Mouse (Mus musculus): Measurements from ENCODE around the gene Ppp1r11. TPM values are rescaled to one million over a fixed set of nuclear protein-coding genes. Genes with fewer than 3 reads are reported as not detected.

Ppp1r11 gene
- polyA plus RNA-seq, 1 experiment from 2014 or later = 177 TPM

DNA sequence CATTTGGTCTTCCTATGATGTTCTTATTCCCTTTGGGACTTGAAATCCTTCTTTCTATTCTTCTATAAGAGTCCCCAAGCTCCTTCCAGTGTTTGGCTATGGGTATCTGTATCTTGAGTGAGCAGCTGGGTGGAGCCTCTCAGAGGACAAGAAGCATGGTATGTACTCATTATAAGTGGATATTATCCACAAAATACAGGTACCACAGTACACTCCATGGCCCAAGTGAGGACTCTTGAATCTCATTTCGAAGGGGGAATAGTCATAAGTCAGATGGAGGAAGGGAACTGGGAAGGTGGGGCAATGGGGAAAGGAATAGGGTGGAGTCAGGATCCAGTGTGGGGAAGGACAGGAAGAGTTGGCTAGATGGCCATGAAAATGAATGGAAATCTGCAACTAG, 1.5 kb upstream of the Ppp1r11 start:
- Histone ChIP-seq H3K27me3 (no peaks in the 10 kb centered on the region), H3K9ac (replicated peaks) (no peak overlapping the region), H3K27ac (no peak overlapping the region), H3K4me2 (replicated peaks) (no peak overlapping the region), H3K4me3 (replicated peaks) (no peak overlapping the region), H3K4me1 (replicated peaks) (peaks cover 28% of the 10 kb centered on the region), H3K36me3 (peaks cover 34% of the 10 kb centered on the region), H3K9me3 (no peaks in the 10 kb centered on the region)
- 87% methylated on average over 1 of the region's 1 CpGs for WGBS
- no peak for ATAC-seq

- H3K9ac ChIP-seq (replicated peaks) = no peak overlapping the region
- H3K27me3 ChIP-seq = no peaks in the 10 kb centered on the region
- no peak for ATAC-seq
- no peak overlapping the region for H3K4me2 ChIP-seq (replicated peaks)
- no peak overlapping the region for H3K27ac ChIP-seq
- H3K4me3 ChIP-seq (replicated peaks) = no peak overlapping the region
- 91% methylated on average over 2 of the region's 2 CpGs for WGBS
- peaks cover 34% of the 10 kb centered on the region for H3K36me3 ChIP-seq
- peaks cover 29% of the 10 kb centered on the region for H3K4me1 ChIP-seq (replicated peaks)
- H3K9me3 ChIP-seq = no peaks in the 10 kb centered on the region
These were observed 1.1 kb upstream of the Ppp1r11 start for GRCm38 (mm10) chr17:36952631-36953030.

GRCm38 (mm10) chr17:36949265-36949664, 2.3 kb downstream of the Ppp1r11 start:
- peaks cover 25% of the 10 kb centered on the region for H3K36me3 ChIP-seq
- no peaks in the 10 kb centered on the region for H3K9me3 ChIP-seq
- no peak overlapping the region for H3K4me3 ChIP-seq (replicated peaks)
- peaks cover 34% of the 10 kb centered on the region for H3K4me1 ChIP-seq (replicated peaks)
- H3K4me2 ChIP-seq (replicated peaks) = no peak overlapping the region
- peaks cover 22% of the 10 kb centered on the region for H3K27me3 ChIP-seq
- WGBS = 95% methylated on average over 8 of the region's 8 CpGs
- no peak overlapping the region for H3K9ac ChIP-seq (replicated peaks)
- no peak for ATAC-seq
- no peak overlapping the region for H3K27ac ChIP-seq

DNA sequence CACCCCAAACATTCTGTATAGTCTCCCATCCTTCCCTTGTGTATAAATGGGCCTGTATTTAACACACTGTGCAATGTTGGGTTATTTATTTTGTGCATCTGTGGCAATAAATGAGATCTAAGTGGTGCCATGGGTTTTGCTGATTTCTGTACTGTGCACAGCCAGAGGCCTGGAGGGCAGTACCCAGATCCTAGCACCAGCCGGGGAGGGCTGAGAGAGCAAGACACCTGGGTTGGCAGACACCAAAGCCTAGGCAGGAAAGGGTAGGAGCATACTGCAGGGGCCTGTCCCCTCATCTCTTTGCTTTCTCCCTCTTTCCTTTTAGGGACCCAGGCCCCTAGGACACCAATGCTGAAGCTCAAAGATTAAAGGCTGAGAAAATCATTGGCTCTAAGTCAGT, 3.3 kb downstream of the Ppp1r11 start:
- Histone ChIP-seq H3K4me1 (replicated peaks) (peaks cover 39% of the 10 kb centered on the region), H3K27ac (no peak overlapping the region), H3K36me3 (peaks cover 20% of the 10 kb centered on the region), H3K4me3 (replicated peaks) (no peak overlapping the region), H3K27me3 (peaks cover 32% of the 10 kb centered on the region), H3K9me3 (no peaks in the 10 kb centered on the region), H3K4me2 (replicated peaks) (no peak overlapping the region), H3K9ac (replicated peaks) (no peak overlapping the region)
- WGBS = 81% methylated on average over 1 of the region's 1 CpGs
- ATAC-seq = no peak

DNA sequence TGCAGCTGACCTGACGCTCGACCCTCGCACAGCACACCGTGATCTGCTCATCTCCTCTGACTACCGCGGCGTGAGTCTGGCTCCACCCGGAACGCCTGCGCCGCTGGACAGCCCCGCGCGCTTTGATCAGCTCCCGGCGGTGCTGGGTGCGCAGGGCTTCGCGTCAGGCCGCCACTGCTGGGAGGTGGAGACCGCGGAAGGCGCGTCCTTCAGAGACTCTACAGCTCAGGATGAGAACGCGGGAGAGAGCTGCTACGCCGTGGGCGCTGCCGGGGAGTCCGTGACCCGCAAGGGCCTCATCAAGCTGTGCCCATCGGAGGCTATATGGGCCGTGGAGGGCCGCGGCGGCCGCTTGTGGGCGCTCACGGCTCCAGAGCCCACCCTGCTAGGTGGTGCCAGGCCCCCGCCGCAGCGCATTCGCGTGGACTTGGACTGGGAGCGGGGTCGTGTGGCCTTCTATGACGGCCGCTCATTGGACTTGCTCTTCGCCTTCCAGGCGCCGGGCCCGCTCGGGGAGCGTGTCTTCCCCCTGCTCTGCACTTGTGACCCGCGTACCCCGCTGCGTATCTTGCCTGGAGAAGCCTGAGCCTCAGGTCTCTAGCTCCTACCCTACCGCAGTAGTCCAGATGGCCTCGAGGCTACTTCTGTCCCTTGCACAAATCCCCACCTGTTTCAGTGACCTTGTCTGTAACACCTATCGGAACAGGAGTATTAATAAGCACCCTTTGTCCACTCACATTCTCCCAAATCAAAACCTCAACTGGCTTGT, 4.3 kb downstream of the Ppp1r11 start:
- Histone ChIP-seq H3K4me1 (replicated peaks) (peaks cover 47% of the 10 kb centered on the region), H3K27me3 (peaks cover 42% of the 10 kb centered on the region), H3K4me3 (replicated peaks) (peak overlapping the region; percentile 59), H3K4me2 (replicated peaks) (peak overlapping the region; percentile 91), H3K27ac (peak overlapping the region; percentile 77), H3K36me3 (peaks cover 18% of the 10 kb centered on the region), H3K9ac (replicated peaks) (peak overlapping the region; percentile 81), H3K9me3 (no peaks in the 10 kb centered on the region)
- peak; percentile 65 for ATAC-seq
- under 1% methylated on average over 62 of the region's 62 CpGs for WGBS

GRCm38 (mm10) chr17:36944121-36944775, 7.3 kb downstream of the Ppp1r11 start:
- Histone ChIP-seq H3K9ac (replicated peaks) (no peak overlapping the region), H3K36me3 (peaks cover 11% of the 10 kb centered on the region), H3K4me2 (replicated peaks) (no peak overlapping the region), H3K4me1 (replicated peaks) (peaks cover 30% of the 10 kb centered on the region), H3K27ac (no peak overlapping the region), H3K9me3 (no peaks in the 10 kb centered on the region), H3K4me3 (replicated peaks) (no peak overlapping the region), H3K27me3 (peaks cover 58% of the 10 kb centered on the region)
- no peak for ATAC-seq
- 27% methylated on average over 9 of the region's 9 CpGs for WGBS

DNA sequence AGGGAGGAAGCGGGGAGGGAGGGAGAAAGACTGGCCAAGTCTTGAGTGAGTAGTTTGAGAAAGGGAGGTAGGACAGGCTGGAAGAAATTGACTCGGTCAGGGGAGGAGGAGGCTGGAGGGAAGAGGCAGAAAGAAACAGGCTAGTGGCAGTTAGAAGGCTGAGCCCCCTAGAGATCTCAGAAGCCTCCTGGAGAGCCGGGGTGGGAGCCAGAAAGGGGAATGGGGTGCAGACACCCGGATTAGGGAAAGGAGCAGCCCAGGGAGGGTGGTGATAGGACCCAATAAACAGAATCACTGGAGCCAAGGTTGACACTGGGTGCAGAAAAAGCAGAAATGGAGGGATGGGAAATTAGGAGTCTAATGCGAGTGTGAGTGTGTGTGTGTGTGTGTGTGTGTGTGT, 7.8 kb downstream of the Ppp1r11 start:
- H3K9ac ChIP-seq (replicated peaks) = no peak overlapping the region
- peak overlapping the region; percentile 63; the same call in 1 of the 2 replicates for H3K4me2 ChIP-seq (replicated peaks)
- no peak for ATAC-seq
- H3K27me3 ChIP-seq = peaks cover 58% of the 10 kb centered on the region
- peaks cover 5% of the 10 kb centered on the region; the same call in 1 of the 2 replicates for H3K36me3 ChIP-seq
- WGBS = 24% methylated on average over 5 of the region's 5 CpGs
- no peaks in the 10 kb centered on the region for H3K9me3 ChIP-seq
- no peak overlapping the region for H3K27ac ChIP-seq
- peaks cover 30% of the 10 kb centered on the region for H3K4me1 ChIP-seq (replicated peaks)
- H3K4me3 ChIP-seq (replicated peaks) = no peak overlapping the region

DNA sequence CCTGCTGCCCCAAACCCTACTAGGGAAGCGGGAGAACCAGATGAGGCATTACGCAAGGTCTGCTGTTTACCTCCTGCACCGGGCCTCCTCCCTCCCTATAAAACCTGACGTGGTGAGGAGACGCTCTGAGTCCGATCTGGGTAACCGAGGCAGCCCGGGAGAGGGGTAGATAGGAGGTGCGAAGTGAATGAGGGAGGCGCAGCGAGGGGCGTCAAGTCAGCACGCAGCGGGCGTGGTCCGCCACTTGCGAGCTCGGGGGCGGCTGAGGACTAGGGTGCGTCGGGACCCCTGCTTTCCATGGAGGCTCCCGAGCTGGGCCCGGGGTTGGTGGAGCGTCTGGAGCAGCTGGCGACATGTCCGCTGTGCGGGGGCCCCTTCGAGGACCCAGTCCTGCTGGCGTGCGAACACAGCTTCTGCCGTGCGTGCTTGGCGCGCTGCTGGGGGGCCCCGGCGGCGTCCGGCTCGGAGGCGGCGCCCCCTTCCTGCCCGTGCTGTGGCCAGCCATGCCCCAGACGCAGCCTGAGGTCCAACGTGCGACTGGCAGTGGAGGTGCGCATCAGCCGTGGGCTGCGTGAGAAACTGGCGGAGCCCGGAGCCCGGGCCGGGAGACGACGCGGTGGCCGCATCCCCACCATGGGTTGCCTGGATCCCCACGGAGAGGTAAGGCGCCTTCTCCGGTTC, 8.6 kb downstream of the Ppp1r11 start, which contains the start of gene Rnf39:
Gene Rnf39, plus strand, starts transcription at position 128 of the 681 bp plus-strand sequence.
- Histone ChIP-seq H3K27me3 (peaks cover 60% of the 10 kb centered on the region), H3K9me3 (no peaks in the 10 kb centered on the region), H3K27ac (no peak within 1 kb of the TSS), H3K9ac (replicated peaks) (peak within 1 kb of the TSS; percentile 47), H3K4me1 (replicated peaks) (peaks cover 30% of the 10 kb centered on the region), H3K4me3 (replicated peaks) (peak within 1 kb of the TSS; percentile 42), H3K4me2 (replicated peaks) (peak within 1 kb of the TSS; percentile 63), H3K36me3 (no peaks in the 10 kb centered on the region)
- ATAC-seq = 0 out of 2 replicates have a peak, but pooled peaks have one; percentile 3
- WGBS = 3% methylated on average over 59 of the region's 59 CpGs

DNA sequence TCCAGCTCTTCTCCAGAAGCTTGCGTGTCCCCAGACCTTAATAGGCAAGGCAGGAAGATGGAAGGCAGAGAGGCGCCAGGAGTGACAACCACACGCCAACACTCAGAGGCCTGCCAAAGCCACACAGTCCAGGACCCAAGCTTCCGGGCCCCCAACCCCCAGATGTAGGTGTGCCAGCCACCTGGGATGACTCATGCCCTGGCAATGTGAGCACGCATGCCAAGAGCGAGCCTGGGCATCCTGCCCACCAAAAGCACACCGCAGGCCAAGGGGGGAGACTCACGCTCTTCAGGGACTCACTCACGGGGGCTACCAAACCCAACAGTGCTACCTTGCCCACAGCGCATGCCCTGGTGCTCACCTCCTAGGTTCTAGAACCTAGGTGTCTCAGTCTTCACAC, 9.2 kb downstream of the Ppp1r11 start:
- H3K9ac ChIP-seq (replicated peaks) = no peak overlapping the region

GRCm38 (mm10) chr17:36938056-36938455, 13.5 kb downstream of the Ppp1r11 start:
- Histone ChIP-seq H3K9me3 (no peaks in the 10 kb centered on the region), H3K4me2 (replicated peaks) (no peak overlapping the region), H3K27me3 (peaks cover 29% of the 10 kb centered on the region), H3K4me1 (replicated peaks) (peaks cover 5% of the 10 kb centered on the region), H3K36me3 (no peaks in the 10 kb centered on the region), H3K27ac (no peak overlapping the region), H3K4me3 (replicated peaks) (no peak overlapping the region), H3K9ac (replicated peaks) (no peak overlapping the region)
- no peak for ATAC-seq
- WGBS = 86% methylated on average over 2 of the region's 2 CpGs

More for the DNA sequence above, 9.2 kb downstream of the Ppp1r11 start:
- Histone ChIP-seq H3K4me2 (replicated peaks) (peak overlapping the region; percentile 63), H3K9me3 (no peaks in the 10 kb centered on the region), H3K36me3 (no peaks in the 10 kb centered on the region), H3K27ac (no peak overlapping the region), H3K4me3 (replicated peaks) (peak overlapping the region; percentile 42), H3K27me3 (peaks cover 63% of the 10 kb centered on the region), H3K4me1 (replicated peaks) (peaks cover 25% of the 10 kb centered on the region)
- no peak for ATAC-seq
- 65% methylated on average over 10 of the region's 10 CpGs for WGBS

DNA sequence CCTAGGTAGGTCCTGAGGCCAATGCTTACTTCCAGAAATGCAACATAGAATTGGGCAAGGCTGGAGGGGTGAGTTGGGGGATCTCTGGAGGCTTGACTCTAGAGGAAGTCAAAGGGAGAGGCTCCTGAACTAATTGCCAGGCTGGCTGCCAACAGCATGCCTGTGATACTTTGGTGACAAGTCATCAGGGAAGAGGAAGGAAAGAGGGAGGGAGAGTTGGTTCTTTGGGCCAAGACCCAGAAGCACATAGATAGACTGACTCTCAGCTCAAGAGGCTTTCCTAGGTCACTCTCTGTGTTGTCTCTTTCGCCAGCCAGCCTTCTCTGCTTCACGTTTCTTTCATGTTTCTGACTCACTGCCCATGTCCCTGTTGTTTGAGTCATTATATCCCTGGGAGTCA, 19.7 kb downstream of the Ppp1r11 start:
- no peak overlapping the region for H3K9ac ChIP-seq (replicated peaks)
- 79% methylated on average over 2 of the region's 2 CpGs for WGBS
- H3K4me1 ChIP-seq (replicated peaks) = no peaks in the 10 kb centered on the region
- no peaks in the 10 kb centered on the region for H3K9me3 ChIP-seq
- H3K4me3 ChIP-seq (replicated peaks) = no peak overlapping the region
- H3K36me3 ChIP-seq = no peaks in the 10 kb centered on the region
- no peak for ATAC-seq
- H3K27ac ChIP-seq = no peak overlapping the region
- H3K4me2 ChIP-seq (replicated peaks) = no peak overlapping the region
- H3K27me3 ChIP-seq = no peaks in the 10 kb centered on the region

- no peak overlapping the region for H3K27ac ChIP-seq
- ATAC-seq = no peak
- no peaks in the 10 kb centered on the region for H3K4me1 ChIP-seq (replicated peaks)
- no peak overlapping the region for H3K9ac ChIP-seq (replicated peaks)
- H3K4me2 ChIP-seq (replicated peaks) = no peak overlapping the region
- 84% methylated on average over 4 of the region's 4 CpGs for WGBS
- no peaks in the 10 kb centered on the region for H3K9me3 ChIP-seq
- no peaks in the 10 kb centered on the region for H3K36me3 ChIP-seq
- H3K27me3 ChIP-seq = no peaks in the 10 kb centered on the region
- H3K4me3 ChIP-seq (replicated peaks) = no peak overlapping the region
These were observed 20.4 kb downstream of the Ppp1r11 start for GRCm38 (mm10) chr17:36931130-36931529.
